Mouse (Mus musculus): ENCODE measurements around the gene Hoxc8. TPM values are rescaled to one million over a fixed set of nuclear protein-coding genes. Genes with fewer than 3 reads are reported as not detected.

Hoxc8 gene
- 50.3 TPM for polyA plus RNA-seq (2014; fragmentation: Illumina TruSeq; extraction: RNeasy Lipid Tissue Mini Kit (QIAGEN cat#74804); ENCODE audit: low read depth, low replicate concordance)

DNA sequence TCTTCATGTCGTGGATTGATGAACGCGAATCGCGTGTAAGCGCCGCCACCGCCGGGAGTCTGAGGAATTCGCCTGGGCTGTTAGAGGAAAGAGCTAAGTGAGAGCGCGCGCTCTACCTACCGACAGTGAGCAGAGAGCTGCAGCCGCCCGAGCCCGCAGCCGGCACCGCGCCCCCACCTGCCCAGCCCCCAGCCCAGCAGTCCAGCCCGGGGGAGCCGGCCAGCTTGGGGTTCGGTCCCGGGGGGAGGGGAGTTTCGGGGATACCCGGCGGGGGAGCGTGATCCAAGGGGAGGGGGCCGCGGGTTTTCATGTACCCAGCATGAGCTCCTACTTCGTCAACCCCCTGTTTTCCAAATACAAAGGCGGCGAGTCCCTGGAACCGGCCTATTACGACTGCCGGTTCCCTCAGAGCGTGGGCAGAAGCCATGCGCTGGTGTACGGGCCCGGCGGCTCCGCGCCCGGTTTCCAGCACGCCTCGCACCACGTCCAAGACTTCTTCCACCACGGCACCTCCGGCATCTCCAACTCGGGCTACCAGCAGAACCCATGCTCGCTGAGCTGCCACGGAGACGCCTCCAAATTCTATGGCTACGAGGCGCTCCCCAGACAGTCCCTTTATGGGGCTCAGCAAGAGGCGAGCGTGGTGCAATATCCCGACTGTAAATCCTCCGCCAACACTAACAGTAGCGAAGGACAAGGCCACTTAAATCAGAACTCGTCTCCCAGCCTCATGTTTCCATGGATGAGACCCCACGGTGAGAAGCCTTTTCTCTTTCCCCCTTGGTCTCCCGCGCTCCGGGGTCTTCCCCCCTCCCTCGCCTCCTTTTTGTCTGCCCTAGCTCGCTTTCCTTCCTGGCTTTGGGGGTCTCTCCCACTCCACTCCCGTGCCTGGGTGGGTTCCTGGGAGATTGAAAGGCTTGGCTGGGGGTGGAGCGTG lies at the start of gene Hoxc8:
Gene Hoxc8 (plus strand): TSS at position 147 of the 937 bp plus-strand sequence.

DNA sequence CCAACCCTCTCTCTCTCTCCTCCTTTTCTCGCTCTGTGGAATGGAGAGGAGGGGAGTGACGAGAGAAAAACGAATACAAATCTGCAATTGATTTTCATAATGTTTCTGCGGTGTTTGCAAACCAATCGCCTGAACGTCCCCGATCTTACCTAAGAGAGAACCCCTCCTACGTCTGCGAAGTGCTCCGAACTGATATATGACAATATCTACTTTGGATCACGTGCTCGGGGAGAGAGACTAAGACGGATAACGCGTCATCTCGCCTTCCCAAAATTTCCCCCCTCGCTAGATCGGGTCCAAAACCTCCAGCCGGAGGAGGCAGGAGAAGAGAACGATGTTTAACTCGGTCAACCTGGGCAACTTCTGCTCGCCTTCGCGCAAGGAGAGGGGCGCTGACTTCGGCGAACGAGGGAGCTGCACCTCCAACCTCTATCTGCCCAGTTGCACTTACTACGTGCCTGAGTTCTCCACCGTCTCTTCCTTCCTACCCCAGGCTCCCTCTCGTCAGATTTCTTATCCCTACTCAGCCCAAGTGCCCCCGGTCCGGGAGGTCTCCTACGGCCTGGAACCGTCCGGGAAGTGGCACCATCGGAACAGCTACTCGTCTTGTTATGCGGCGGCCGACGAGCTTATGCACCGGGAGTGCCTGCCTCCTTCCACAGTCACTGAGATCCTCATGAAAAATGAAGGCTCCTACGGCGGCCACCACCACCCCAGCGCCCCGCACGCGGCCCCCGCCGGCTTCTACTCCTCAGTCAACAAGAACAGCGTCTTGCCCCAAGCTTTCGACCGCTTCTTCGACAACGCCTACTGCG lies 36.0 kb upstream of the Hoxc8 start, which contains the start of gene Hoxc11:
Gene Hoxc11 (plus strand): TSS at position 236 of the 815 bp plus-strand sequence.

DNA sequence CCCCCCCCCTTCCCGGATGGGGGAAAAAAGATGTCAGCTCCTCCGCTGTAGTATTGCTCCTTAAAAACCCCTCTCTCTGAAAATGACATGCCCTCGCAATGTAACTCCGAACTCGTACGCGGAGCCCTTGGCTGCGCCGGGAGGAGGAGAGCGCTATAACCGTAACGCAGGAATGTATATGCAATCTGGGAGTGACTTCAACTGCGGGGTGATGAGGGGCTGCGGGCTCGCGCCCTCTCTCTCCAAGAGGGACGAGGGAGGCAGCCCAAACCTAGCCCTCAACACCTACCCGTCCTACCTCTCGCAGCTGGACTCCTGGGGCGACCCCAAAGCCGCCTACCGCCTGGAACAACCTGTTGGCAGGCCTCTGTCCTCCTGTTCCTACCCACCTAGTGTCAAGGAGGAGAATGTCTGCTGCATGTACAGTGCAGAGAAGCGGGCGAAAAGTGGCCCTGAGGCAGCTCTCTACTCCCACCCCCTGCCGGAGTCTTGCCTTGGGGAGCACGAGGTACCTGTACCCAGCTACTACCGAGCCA lies 23.6 kb upstream of the Hoxc8 start, which contains the start of gene Hoxc10:
Gene Hoxc10 (plus strand): TSS at position 21 of the 536 bp plus-strand sequence.

DNA sequence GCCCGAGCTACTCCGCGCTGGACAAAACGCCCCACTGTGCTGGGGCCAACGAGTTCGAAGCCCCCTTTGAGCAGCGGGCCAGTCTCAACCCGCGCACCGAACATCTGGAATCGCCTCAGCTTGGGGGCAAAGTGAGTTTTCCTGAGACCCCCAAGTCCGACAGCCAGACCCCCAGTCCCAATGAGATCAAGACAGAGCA lies 23.2 kb upstream of the Hoxc8 start, which contains the start of gene Hoxc5:
Gene Hoxc5 (plus strand): TSS at position 132 of the 199 bp plus-strand sequence.

DNA sequence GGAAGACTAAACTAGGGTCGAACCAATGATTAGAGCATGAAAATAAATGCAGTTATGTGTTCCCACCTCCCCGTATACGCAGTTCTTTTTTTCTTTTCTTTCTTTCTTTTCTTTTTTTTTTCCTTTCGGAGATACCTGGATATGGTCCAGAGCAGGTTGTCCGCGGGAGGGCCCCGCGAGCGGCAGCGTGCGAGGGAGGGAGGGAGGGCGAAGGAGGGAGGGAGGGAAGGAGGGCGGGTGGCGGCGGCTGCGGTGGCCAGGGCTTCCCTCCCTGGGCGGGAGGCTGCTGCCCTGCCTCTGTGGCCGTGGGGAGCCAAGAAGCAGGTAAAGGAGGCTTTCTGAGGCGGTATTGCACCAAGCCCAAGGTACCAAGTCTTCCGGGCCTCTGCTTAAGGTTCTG lies 14.2 kb upstream of the Hoxc8 start, which contains the start of gene Hoxc9:
Gene Hoxc9 (plus strand): TSS at position 269 of the 400 bp plus-strand sequence.

DNA sequence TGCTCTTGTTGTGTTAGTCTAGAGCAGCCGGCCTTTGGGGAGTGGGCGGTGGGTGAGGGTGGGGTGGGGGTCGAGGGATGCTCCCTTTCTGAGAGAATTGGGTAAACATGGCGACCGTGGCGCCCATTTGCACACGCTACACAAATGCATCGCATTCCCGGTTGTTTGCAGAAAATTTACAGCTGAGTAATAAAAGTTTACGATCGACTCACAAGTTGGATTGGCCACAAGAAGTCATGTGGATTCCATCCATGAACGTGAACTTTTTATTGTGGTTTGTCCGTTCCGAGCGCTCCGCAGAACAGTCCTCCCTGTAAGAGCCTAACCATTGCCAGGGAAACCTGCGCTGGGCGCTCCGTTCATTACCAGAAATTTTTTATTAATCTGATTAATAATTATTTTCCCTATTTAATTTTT lies 7.5 kb downstream of the Hoxc8 start, which contains the start of gene Hoxc6:
Gene Hoxc6 (plus strand): TSS at position 319 of the 417 bp plus-strand sequence.

DNA sequence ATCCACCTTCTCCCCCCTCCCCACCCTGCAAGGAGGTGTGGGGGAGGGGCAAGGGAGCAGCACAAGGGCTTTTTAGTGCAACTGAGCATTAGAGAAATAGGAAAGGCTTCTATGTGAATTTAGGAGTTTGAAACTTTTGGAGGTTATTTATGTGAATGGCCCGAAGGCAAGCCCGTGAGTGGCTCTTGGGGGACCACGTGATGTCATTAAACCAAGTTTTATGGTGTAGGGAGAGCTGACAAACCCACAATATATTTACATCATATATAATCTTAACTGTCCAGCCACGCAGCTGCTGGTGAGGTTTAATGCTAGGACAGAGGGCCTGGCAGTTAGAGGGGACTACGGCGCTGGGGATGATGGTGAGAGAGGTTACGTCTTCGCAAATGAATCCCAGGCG lies 28.2 kb downstream of the Hoxc8 start, which contains the start of gene Hoxc4:
Gene Hoxc4 (plus strand): TSS at position 299 of the 400 bp plus-strand sequence.

Other genes starting within 250 kb of the Hoxc8 start
- gene Hoxc13, start 69.5 kb upstream of the Hoxc8 start, polyA plus RNA-seq (2014; fragmentation: Illumina TruSeq; extraction: RNeasy Lipid Tissue Mini Kit (QIAGEN cat#74804); ENCODE audit: low read depth, low replicate concordance): not detected
- not detected for gene Hoxc12, start 53.9 kb upstream of the Hoxc8 start, polyA plus RNA-seq (2014; fragmentation: Illumina TruSeq; extraction: RNeasy Lipid Tissue Mini Kit (QIAGEN cat#74804); ENCODE audit: low read depth, low replicate concordance)
- gene Hoxc11, start 36.2 kb upstream of the Hoxc8 start, polyA plus RNA-seq (2014; fragmentation: Illumina TruSeq; extraction: RNeasy Lipid Tissue Mini Kit (QIAGEN cat#74804); ENCODE audit: low read depth, low replicate concordance): not detected
- 0.57 TPM for gene Hoxc10, start 23.8 kb upstream of the Hoxc8 start, polyA plus RNA-seq (2014; fragmentation: Illumina TruSeq; extraction: RNeasy Lipid Tissue Mini Kit (QIAGEN cat#74804); ENCODE audit: low read depth, low replicate concordance)
- 5.4 TPM for gene Hoxc5, start 23.2 kb upstream of the Hoxc8 start, polyA plus RNA-seq (2014; fragmentation: Illumina TruSeq; extraction: RNeasy Lipid Tissue Mini Kit (QIAGEN cat#74804); ENCODE audit: low read depth, low replicate concordance)
- gene Hoxc9, start 14.2 kb upstream of the Hoxc8 start, polyA plus RNA-seq (2014; fragmentation: Illumina TruSeq; extraction: RNeasy Lipid Tissue Mini Kit (QIAGEN cat#74804); ENCODE audit: low read depth, low replicate concordance): 2.5 TPM
- gene Hoxc6, start 7.7 kb downstream of the Hoxc8 start, polyA plus RNA-seq (2014; fragmentation: Illumina TruSeq; extraction: RNeasy Lipid Tissue Mini Kit (QIAGEN cat#74804); ENCODE audit: low read depth, low replicate concordance): 24.0 TPM
- gene Hoxc4, start 28.3 kb downstream of the Hoxc8 start, polyA plus RNA-seq (2014; fragmentation: Illumina TruSeq; extraction: RNeasy Lipid Tissue Mini Kit (QIAGEN cat#74804); ENCODE audit: low read depth, low replicate concordance): 11.1 TPM
- gene Smug1, start 176.5 kb downstream of the Hoxc8 start, polyA plus RNA-seq (2014; fragmentation: Illumina TruSeq; extraction: RNeasy Lipid Tissue Mini Kit (QIAGEN cat#74804); ENCODE audit: low read depth, low replicate concordance): 13.3 TPM
- gene Cbx5, start 249.2 kb downstream of the Hoxc8 start, polyA plus RNA-seq (2014; fragmentation: Illumina TruSeq; extraction: RNeasy Lipid Tissue Mini Kit (QIAGEN cat#74804); ENCODE audit: low read depth, low replicate concordance): 53.6 TPM
- 282 TPM for gene Hnrnpa1, start 249.8 kb downstream of the Hoxc8 start, polyA plus RNA-seq (2014; fragmentation: Illumina TruSeq; extraction: RNeasy Lipid Tissue Mini Kit (QIAGEN cat#74804); ENCODE audit: low read depth, low replicate concordance)

Data from adipose tissue, adult 10 weeks (tissue).